Mouse (Mus musculus) neutrophil, adult 5-6 weeks (primary cell): ENCODE results near the gene Gbp3. TPM values are rescaled to one million over a fixed set of nuclear protein-coding genes. Genes with fewer than 3 reads are reported as not detected.

ENCODE experiments used
- ATAC-seq: fragments of 151-379, 151-347 bp; 2 replicates; pipeline ENCODE4 v1.8.0; 2017; ENCODE audit warnings: mild to moderate bottlenecking, moderate TSS enrichment; ENCODE audit not compliant: insufficient number of reproducible peaks, poor library complexity, low FRiP score, severe bottlenecking; ENCODE audit errors: extremely low read depth
- total RNA-seq: library from RNA; stranded (forward); fragments of 200-1000 nt; gene quantifications from 2 replicates; pipeline ENCODE4 v1.2.3, GENCODE M21; 2017

Gbp3 gene
- total RNA-seq, 1 experiment from 2014 or later = 50.7 TPM

GRCm38 (mm10) chr3:142578342-142578741, 18.5 kb downstream of the Gbp3 start:
- no peak for ATAC-seq

- ATAC-seq = no peak
These were observed 23.2 kb downstream of the Gbp3 start for GRCm38 (mm10) chr3:142583067-142583466.

GRCm38 (mm10) chr3:142587386-142587785, 27.6 kb downstream of the Gbp3 start:
- no peak for ATAC-seq

GRCm38 (mm10) chr3:142588888-142589287, 29.1 kb downstream of the Gbp3 start:
- no peak for ATAC-seq

GRCm38 (mm10) chr3:142590431-142591067, 30.7 kb downstream of the Gbp3 start:
- peak; percentile 87; the same call in 1 of the 2 replicates for ATAC-seq

GRCm38 (mm10) chr3:142594547-142594946, 34.7 kb downstream of the Gbp3 start, which contains the start of gene Gbp2b:
TSS of gene Gbp2b (plus strand) at chr3:142594847.
- no peak for ATAC-seq

GRCm38 (mm10) chr3:142597923-142598322, 38.1 kb downstream of the Gbp3 start:
- ATAC-seq = no peak

GRCm38 (mm10) chr3:142601675-142602074, 41.8 kb downstream of the Gbp3 start:
- no peak for ATAC-seq

- peak; percentile 7; the same call in 1 of the 2 replicates for ATAC-seq
These were observed 58.8 kb downstream of the Gbp3 start for GRCm38 (mm10) chr3:142618658-142619057.

- peak; percentile 34; the same call in 1 of the 2 replicates for ATAC-seq
These were observed 59.8 kb downstream of the Gbp3 start for GRCm38 (mm10) chr3:142619606-142620005.

- peak; percentile 40 for ATAC-seq
These were observed 60.5 kb downstream of the Gbp3 start, which contains the start of gene Gbp2 for GRCm38 (mm10) chr3:142620111-142620955. TSS of gene Gbp2 (plus strand) at chr3:142620602.

GRCm38 (mm10) chr3:142620956-142621562, 61.2 kb downstream of the Gbp3 start:
- peak; percentile 84 for ATAC-seq

Other genes with a start within 250 kb of the Gbp3 start
- gene Pdlim5, start 164.3 kb upstream of the Gbp3 start, total RNA-seq = 57.5 and 69.4 TPM in 2 replicates
- gene Gbp5, start 66.0 kb upstream of the Gbp3 start, total RNA-seq = 23.5 and 24.2 TPM in 2 replicates
- gene Gbp7, start 29.7 kb upstream of the Gbp3 start, total RNA-seq = 33.4 and 36.9 TPM in 2 replicates
- gene Gbp2b, start 34.8 kb downstream of the Gbp3 start, total RNA-seq = not detected in 2 replicates
- gene Gbp2, start 60.6 kb downstream of the Gbp3 start, total RNA-seq = 79.4 and 83.7 TPM in 2 replicates
- 5.0 and 6.6 TPM in 2 replicates for gene Kyat3, start 141.0 kb downstream of the Gbp3 start, total RNA-seq
- 90.2 and 94.5 TPM in 2 replicates for gene Gtf2b, start 205.0 kb downstream of the Gbp3 start, total RNA-seq